Mouse (Mus musculus) thymus, postnatal 10 days (tissue): ENCODE measurements around the gene 9130409I23Rik.

Experiments
- DNase-seq, 2 experiments: peaks; one replicate each; pipeline ENCODE4 v3.0.0; 2021; ENCODE audit warnings: low spot score in 2 of 2

Gene 9130409I23Rik

GRCm38 (mm10) chr1:181050937-181051336 lies at the start of gene 9130409I23Rik:
Gene 9130409I23Rik, plus strand, starts transcription at chr1:181051237.
- no peak for DNase-seq

- DNase-seq = no peak
Observed at GRCm38 (mm10) chr1:181001621-181002020, 49.4 kb upstream of the 9130409I23Rik start.

- no peak for DNase-seq
Observed at GRCm38 (mm10) chr1:181003790-181004189, 47.2 kb upstream of the 9130409I23Rik start.

- no peak for DNase-seq
Observed at GRCm38 (mm10) chr1:181005331-181005730, 45.7 kb upstream of the 9130409I23Rik start.

GRCm38 (mm10) chr1:181007831-181008230 lies 43.2 kb upstream of the 9130409I23Rik start:
- no peak for DNase-seq

GRCm38 (mm10) chr1:181008266-181008665 lies 42.8 kb upstream of the 9130409I23Rik start:
- DNase-seq = no peak

- DNase-seq = no peak
Observed at GRCm38 (mm10) chr1:181009011-181009590, 41.9 kb upstream of the 9130409I23Rik start.

GRCm38 (mm10) chr1:181009754-181010153 lies 41.3 kb upstream of the 9130409I23Rik start:
- DNase-seq = no peak

GRCm38 (mm10) chr1:181010171-181010932 lies 40.7 kb upstream of the 9130409I23Rik start:
- DNase-seq = no peak

- DNase-seq = no peak
Observed at GRCm38 (mm10) chr1:181011601-181012000, 39.4 kb upstream of the 9130409I23Rik start.

- no peak for DNase-seq
Observed at GRCm38 (mm10) chr1:181012416-181012815, 38.6 kb upstream of the 9130409I23Rik start.

GRCm38 (mm10) chr1:181013446-181013845 lies 37.6 kb upstream of the 9130409I23Rik start:
- no peak for DNase-seq

GRCm38 (mm10) chr1:181014731-181015500 lies 36.1 kb upstream of the 9130409I23Rik start:
- DNase-seq = no peak

- DNase-seq = no peak
Observed at GRCm38 (mm10) chr1:181015558-181015957, 35.5 kb upstream of the 9130409I23Rik start.

GRCm38 (mm10) chr1:181016045-181016444 lies 35.0 kb upstream of the 9130409I23Rik start:
- no peak for DNase-seq

- DNase-seq = peak; percentile 53
Observed at GRCm38 (mm10) chr1:181016532-181017131, 34.4 kb upstream of the 9130409I23Rik start.

GRCm38 (mm10) chr1:181017212-181017711 lies 33.8 kb upstream of the 9130409I23Rik start:
- peak; percentile 81 to 86 for DNase-seq

GRCm38 (mm10) chr1:181017890-181018420 lies 33.1 kb upstream of the 9130409I23Rik start:
- no peak for DNase-seq

- DNase-seq = no peak
Observed at GRCm38 (mm10) chr1:181020756-181021487, 30.1 kb upstream of the 9130409I23Rik start, which contains the start of gene Ephx1. Gene Ephx1, minus strand, starts transcription at chr1:181020904.

- no peak for DNase-seq
Observed at GRCm38 (mm10) chr1:181021488-181021865, 29.6 kb upstream of the 9130409I23Rik start.

GRCm38 (mm10) chr1:181022265-181022664 lies 28.8 kb upstream of the 9130409I23Rik start:
- peak; percentile 80 to 91 for DNase-seq
